Mouse (Mus musculus) cerebellum, adult 18-20 months (tissue): ENCODE results near the gene Olfr1023.

Experiments
- DNase-seq, 2 experiments: peaks; one replicate each; pipeline ENCODE4 v3.0.0; 2021

The Olfr1023 gene

DNA sequence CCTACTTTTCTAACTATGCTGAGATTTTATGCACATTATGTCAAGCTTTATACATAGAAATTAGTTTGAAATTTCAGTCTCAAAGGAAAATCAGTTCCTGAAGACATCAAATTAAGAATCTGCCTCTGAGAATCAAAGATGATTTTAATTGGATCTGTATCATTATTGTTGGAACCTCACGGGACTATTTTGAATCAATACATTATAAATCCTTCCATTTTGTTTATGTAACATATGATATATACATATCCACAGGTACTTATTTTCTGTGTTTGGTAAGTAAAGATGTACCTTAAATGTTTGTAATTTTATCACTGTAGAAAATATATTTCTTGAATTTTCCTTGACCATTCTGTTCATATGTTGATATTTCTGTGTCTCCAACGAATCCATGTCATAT lies at the start of gene Olfr1023:
TSS of gene Olfr1023 (plus strand) at position 301 of the 400 bp plus-strand sequence.
- DNase-seq = no peak

DNA sequence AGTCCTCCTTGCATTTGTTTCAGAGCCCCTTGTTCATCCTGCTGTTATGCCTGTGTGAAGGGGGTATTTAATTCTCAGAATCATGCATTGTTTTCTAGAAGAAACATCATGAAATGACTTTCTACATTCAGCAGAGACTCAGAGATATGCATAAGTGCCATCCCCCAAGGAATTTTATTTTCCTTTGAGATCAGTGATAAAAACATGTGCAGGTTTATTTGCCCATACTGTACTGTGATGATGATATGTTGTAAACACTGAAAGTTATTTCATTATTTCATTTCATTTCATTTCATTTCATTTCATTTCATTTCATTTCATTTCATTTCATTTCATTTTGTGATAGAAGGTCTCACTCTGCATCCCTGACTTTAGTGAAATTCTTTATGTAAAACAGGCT lies 40.1 kb upstream of the Olfr1023 start, which contains the start of gene Olfr1019:
TSS of gene Olfr1019 (minus strand) at position 101 of the 400 bp plus-strand sequence.
- DNase-seq = no peak

DNA sequence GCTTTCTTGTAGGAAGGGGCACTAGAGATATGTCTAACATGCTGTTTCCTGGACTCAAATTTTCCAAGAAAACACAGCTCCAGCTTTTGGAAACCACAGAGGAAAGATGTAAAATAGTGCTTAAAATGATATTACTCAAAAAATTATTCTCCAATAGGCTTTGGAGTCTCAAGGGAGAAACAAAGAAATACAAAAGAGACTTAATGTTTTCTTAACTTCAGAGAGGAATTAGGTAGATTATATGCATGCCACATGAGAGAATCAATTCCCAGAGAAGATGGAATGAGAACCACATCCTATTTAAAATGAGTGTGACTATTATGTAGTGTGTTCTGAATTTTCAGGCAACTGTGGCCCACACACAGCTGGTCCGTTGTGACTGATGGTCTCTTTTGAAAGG lies 38.7 kb upstream of the Olfr1023 start, which contains the start of gene Olfr1020:
TSS of gene Olfr1020 (plus strand) at position 301 of the 400 bp plus-strand sequence.
- DNase-seq = no peak

DNA sequence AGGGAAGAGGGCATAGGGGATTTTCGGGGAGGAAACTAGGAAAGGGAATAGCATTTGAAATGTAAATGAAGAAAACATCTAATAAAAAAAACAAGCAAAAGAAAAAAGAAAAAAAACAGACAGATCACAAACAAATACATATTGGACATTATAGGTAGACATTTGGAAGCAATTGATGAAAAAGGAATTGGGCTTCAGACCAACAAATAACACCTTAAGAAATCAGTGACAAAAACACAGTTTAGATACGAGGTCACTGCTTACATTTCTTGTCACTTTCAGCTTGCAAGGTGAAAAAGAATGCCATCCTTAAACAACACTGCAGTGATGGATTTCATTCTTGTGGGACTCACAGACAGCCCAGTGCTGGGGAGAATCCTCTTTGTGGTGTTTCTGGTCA lies 17.1 kb upstream of the Olfr1023 start, which contains the start of gene Olfr1022:
TSS of gene Olfr1022 (plus strand) at position 301 of the 400 bp plus-strand sequence.
- no peak for DNase-seq

DNA sequence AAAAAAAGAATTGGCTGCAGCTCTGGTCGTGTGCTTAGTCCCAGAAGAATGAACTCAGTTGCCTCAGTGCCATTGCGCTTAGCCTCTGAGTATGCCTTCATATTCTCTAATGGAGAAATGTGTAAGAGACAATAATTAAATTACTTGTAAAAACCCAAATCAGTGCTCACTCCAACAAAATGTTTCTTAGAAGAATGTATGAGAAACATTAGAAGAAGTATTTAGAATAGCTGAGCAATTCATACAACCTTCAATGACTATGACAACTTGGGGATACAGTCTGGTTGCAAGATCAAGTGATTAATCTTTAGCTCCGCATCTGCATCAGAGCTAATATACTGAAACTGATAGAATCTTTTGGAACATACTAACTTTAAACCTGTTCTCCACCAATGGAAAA lies 19.5 kb downstream of the Olfr1023 start, which contains the start of gene Olfr1024:
TSS of gene Olfr1024 (minus strand) at position 101 of the 400 bp plus-strand sequence.
- no peak for DNase-seq

DNA sequence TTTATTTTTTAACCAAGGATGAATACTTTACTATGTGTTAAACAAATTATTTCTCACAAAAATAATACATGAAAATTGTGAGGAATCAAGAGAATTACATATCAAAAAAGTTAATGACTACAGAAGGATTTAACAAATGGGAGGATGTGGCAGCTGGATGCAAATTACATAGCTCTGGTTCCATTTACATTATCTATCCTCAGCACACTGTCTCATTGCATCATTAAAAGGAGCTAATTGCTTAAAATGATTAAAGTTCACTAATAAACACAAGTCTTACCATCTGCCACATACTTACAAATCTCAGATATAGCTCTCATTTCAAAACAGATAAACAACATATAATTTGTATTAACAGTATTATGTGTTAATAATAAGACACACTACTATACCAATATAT lies 27.8 kb downstream of the Olfr1023 start:
- no peak for DNase-seq

DNA sequence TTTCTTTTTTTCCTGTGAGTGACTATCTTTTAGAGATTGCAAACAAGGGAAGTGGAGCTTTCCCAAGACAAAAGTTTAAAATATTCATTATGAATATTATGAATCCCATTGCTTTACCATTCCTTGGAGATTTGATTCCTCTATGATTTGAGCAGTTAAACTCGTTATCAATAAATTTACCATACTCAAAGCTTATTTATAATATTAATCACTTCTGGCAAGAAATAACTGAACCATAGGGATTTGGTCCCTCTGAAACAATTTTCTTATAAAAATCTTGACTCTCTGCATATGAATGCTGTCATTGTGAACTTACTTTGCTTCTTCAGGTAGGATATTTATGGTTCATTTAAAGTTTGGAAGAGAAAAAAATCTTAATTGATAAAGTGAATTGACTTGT lies 29.5 kb downstream of the Olfr1023 start, which contains the start of gene Olfr1025-ps1:
TSS of gene Olfr1025-ps1 (plus strand) at position 301 of the 400 bp plus-strand sequence.
- no peak for DNase-seq

DNA sequence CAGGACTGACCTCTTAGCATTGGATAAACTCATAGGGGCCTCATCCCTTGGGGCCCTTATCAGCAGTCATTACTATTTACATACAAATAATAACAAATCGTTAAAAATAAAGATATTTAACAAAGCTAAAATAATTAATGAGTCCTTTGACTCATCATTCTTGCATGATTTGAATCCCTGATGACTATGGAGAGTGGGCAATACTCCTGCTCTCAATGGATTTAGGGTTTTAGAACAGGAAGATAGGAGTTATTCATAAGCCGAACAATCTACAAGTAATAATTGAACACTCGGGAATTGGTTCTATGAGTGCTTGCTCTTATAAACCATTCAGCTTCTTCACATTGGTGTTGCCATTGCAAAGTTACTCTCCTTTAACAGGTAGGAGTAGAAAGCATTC lies 35.8 kb downstream of the Olfr1023 start, which contains the start of gene Olfr1026:
TSS of gene Olfr1026 (plus strand) at position 301 of the 400 bp plus-strand sequence.
- DNase-seq = no peak
